Mouse (Mus musculus): ENCODE results near the gene Fxr1.

DNA sequence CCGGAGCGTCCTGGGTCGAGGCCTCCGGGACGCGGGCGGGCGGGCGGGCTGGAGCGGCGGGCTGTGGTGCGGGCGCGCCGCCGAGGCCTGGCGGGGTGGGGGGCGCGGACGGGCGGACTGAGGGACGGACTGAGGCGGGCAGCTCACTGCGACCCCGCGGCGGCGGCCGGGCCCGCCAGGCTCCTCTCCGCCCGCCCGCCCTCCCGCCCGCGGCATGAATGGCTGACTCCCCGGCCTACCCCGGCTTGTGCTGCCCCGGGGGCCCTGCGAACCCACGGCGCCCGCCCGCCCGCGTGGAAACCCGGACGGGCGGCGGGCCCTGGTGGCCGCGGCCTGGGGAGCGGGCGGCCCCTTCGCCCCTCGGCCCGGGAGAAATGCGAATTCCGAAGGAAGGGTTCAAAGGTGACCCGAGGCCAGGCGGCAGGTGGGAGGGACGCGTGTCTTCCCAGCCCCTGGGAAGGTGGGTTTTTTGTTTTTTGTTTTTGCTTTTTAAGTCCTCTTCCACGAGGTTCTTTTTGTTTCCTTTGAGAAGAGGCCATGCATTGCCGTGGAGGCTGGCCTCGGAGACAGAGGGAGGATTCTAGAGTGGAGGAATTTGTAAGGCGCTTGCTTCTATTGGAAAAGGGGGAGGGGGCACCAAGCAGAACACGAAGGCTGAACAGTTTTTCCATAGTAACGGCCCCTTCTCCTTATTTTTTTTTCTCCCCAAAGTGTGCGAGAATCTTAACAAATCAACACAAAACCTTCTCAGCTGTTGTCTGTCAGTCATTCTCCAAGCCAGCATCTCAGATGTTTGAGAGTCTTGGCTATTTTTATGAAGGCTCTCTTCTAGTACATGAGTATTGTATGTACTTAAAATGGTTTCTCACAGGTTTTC is 877 bp downstream of the Fxr1 start:
- TF ChIP-seq POLR2A (IDR thresholded peaks at IDR 0.05; ENCODE audit: insufficient read length, low read depth), result no peak
- no peak for TF ChIP-seq POLR2AphosphoS2 (IDR thresholded peaks at IDR 0.05; ENCODE audit: insufficient read length, low read depth)
- TF ChIP-seq MYOD1 (IDR thresholded peaks at IDR 0.05; ENCODE audit: control insufficient read depth in 1 of 3, insufficient read length in 2 of 3, low read depth in 2 of 3), result peak; percentile 71 to 94 (median 73)
